13 mouse cellular contexts compared by ENCODE assay signal in genomic region chr12:86102686-86103085, GRCm38 (mm10). TPM values are rescaled to one million over a fixed set of nuclear protein-coding genes. Genes with fewer than 3 reads are reported as not detected.
DNase-seq lines count a peak whose midpoint lies in the region; ATAC-seq and TF ChIP-seq lines count a peak whose summit lies in the region.
"Had no signal": no experiment of that assay in that cellular context is flagged by ENCODE, and none has a peak within 500 bp of the region (broad histone marks: within the 10 kb centered on the region; RNA-seq: fewer than 3 reads in every experiment).

No protein-coding gene starts in this region.

- TF ChIP-seq POLR2A in cerebellum, adult 2 months (IDR thresholded peaks at IDR 0.05; ENCODE audit: borderline replicate concordance, insufficient read depth, low read length), result no peak

- no peak overlapping the region for H3K4me2 ChIP-seq in heart, embryonic 11.5 days
- no peak overlapping the region for H3K4me2 ChIP-seq in intestine, embryonic 14.5 days (ENCODE audit: low read length)
- no peak overlapping the region for H3K4me2 ChIP-seq in intestine, postnatal 0 days (replicated peaks; ENCODE audit: low read depth)
- H3K4me2 ChIP-seq in midbrain, embryonic 13.5 days (replicated peaks), result no peak overlapping the region
- H3K4me2 ChIP-seq in midbrain, embryonic 15.5 days, result no peak overlapping the region
- H3K4me2 ChIP-seq: lung, embryonic 15.5 days had no signal

- peaks cover 47% of the 10 kb centered on the region for H3K4me1 ChIP-seq in heart, embryonic 11.5 days (ENCODE audit: control insufficient read depth, insufficient read depth, low read length)
- peaks cover 9% of the 10 kb centered on the region; the same call in 1 of the 2 replicates for H3K4me1 ChIP-seq in intestine, embryonic 14.5 days (replicated peaks; ENCODE audit: control insufficient read depth, insufficient read depth, low read length)
- H3K4me1 ChIP-seq in intestine, postnatal 0 days (replicated peaks; ENCODE audit: control insufficient read depth, insufficient read depth, low read length), result 0 out of 2 replicates have a peak, but pooled peaks cover 2% of the 10 kb centered on the region
- H3K4me1 ChIP-seq in midbrain, embryonic 13.5 days (replicated peaks), result peaks cover 23% of the 10 kb centered on the region
- H3K4me1 ChIP-seq in midbrain, embryonic 15.5 days, result peaks cover 17% of the 10 kb centered on the region
- H3K4me1 ChIP-seq in cerebellum, adult 2 months (ENCODE audit: control insufficient read depth, insufficient read depth, low read length), result no peaks in the 10 kb centered on the region

- no peaks in the 10 kb centered on the region for H3K36me3 ChIP-seq in heart, embryonic 11.5 days (ENCODE audit: control insufficient read depth, insufficient read depth, low read length)
- no peaks in the 10 kb centered on the region for H3K36me3 ChIP-seq in intestine, embryonic 14.5 days (ENCODE audit: control insufficient read depth, insufficient read depth, low read length)
- no peaks in the 10 kb centered on the region for H3K36me3 ChIP-seq in intestine, postnatal 0 days (ENCODE audit: control insufficient read depth, insufficient read depth)
- peaks cover 10% of the 10 kb centered on the region; the same call in 1 of the 2 replicates for H3K36me3 ChIP-seq in midbrain, embryonic 13.5 days
- no peaks in the 10 kb centered on the region for H3K36me3 ChIP-seq in midbrain, embryonic 15.5 days (replicated peaks)
- H3K36me3 ChIP-seq: lung, embryonic 15.5 days had no signal

- 75% methylated on average over 8 of the region's 8 CpGs for WGBS in heart, embryonic 11.5 days (ENCODE audit: insufficient replicate concordance)
- WGBS in intestine, embryonic 14.5 days, result 77% methylated on average over 8 of the region's 8 CpGs
- WGBS in intestine, postnatal 0 days, result 70% methylated on average over 8 of the region's 8 CpGs
- whole genome bisulfite sequencing in midbrain, embryonic 13.5 days, result 72% methylated on average over 8 of the region's 8 CpGs
- WGBS in midbrain, embryonic 15.5 days, result 65% methylated on average over 8 of the region's 8 CpGs
- WGBS in cerebellum, adult 2 months, result 91% methylated on average over 8 of the region's 8 CpGs

- no peak for ATAC-seq in heart, embryonic 11.5 days (replicated peaks; ENCODE audit: insufficient number of reproducible peaks, low FRiP score, low TSS enrichment)
- ATAC-seq in intestine, embryonic 14.5 days (replicated peaks; ENCODE audit: low FRiP score, low TSS enrichment, low read depth), result 0 out of 2 replicates have a peak, but pooled peaks have one; percentile 20
- ATAC-seq in intestine, postnatal 0 days, result no peak
- no peak for ATAC-seq in midbrain, embryonic 13.5 days
- ATAC-seq in midbrain, embryonic 15.5 days (replicated peaks), result no peak
- ATAC-seq: inflammation-experienced regulatory T-cells, adult 6 months; Patski had no signal

- no peaks in the 10 kb centered on the region for H3K27me3 ChIP-seq in heart, embryonic 11.5 days (ENCODE audit: control insufficient read depth, insufficient read depth, low read length)
- no peaks in the 10 kb centered on the region for H3K27me3 ChIP-seq in intestine, embryonic 14.5 days (replicated peaks; ENCODE audit: control insufficient read depth, insufficient read depth, low read length)
- no peaks in the 10 kb centered on the region for H3K27me3 ChIP-seq in intestine, postnatal 0 days (replicated peaks; ENCODE audit: control insufficient read depth, insufficient read depth, low read length)
- no peaks in the 10 kb centered on the region for H3K27me3 ChIP-seq in midbrain, embryonic 13.5 days
- H3K27me3 ChIP-seq in midbrain, embryonic 15.5 days (replicated peaks), result no peaks in the 10 kb centered on the region
- no peaks in the 10 kb centered on the region for H3K27me3 ChIP-seq in cerebellum, adult 2 months (ENCODE audit: control insufficient read depth, insufficient read depth, low read length)
- H3K27me3 ChIP-seq: lung, embryonic 15.5 days; Patski had no signal

- H3K9ac ChIP-seq in heart, embryonic 11.5 days (ENCODE audit: low read depth, low read length), result no peak overlapping the region
- H3K9ac ChIP-seq in intestine, embryonic 14.5 days (ENCODE audit: low read length), result no peak overlapping the region
- H3K9ac ChIP-seq in intestine, postnatal 0 days (ENCODE audit: low read depth, low read length), result no peak overlapping the region
- no peak overlapping the region; the same call in 1 of the 2 replicates for H3K9ac ChIP-seq in midbrain, embryonic 13.5 days (replicated peaks)
- H3K9ac ChIP-seq in midbrain, embryonic 15.5 days, result no peak overlapping the region
- H3K9ac ChIP-seq: lung, embryonic 15.5 days had no signal

- no peak overlapping the region for H3K4me3 ChIP-seq in heart, embryonic 11.5 days (ENCODE audit: low read depth, low read length)
- H3K4me3 ChIP-seq in intestine, embryonic 14.5 days (ENCODE audit: low read depth, low read length), result no peak overlapping the region
- no peak overlapping the region for H3K4me3 ChIP-seq in intestine, postnatal 0 days (ENCODE audit: low read depth, low read length)
- H3K4me3 ChIP-seq in midbrain, embryonic 13.5 days (replicated peaks), result no peak overlapping the region
- H3K4me3 ChIP-seq in midbrain, embryonic 15.5 days, result no peak overlapping the region
- no peak overlapping the region for H3K4me3 ChIP-seq in cerebellum, adult 2 months (replicated peaks; ENCODE audit: insufficient read depth, low read depth, low read length)
- H3K4me3 ChIP-seq: lung, embryonic 15.5 days had no signal

- no peak for DNase-seq in heart, postnatal 4 days
- no peak for DNase-seq in intestine, embryonic 14.5 days (ENCODE audit: low spot score)
- no peak for DNase-seq in cerebellum, adult 2 months
- no peak for DNase-seq in layer of hippocampus, adult 9-11 months
- DNase-seq: right cerebral cortex, postnatal 14 days had no signal

- peak overlapping the region; percentile 97; the same call in 1 of the 2 replicates for H3K27ac ChIP-seq in heart, embryonic 11.5 days (ENCODE audit: low read depth, low read length)
- H3K27ac ChIP-seq in intestine, embryonic 14.5 days (ENCODE audit: low read depth), result no peak overlapping the region
- no peak overlapping the region for H3K27ac ChIP-seq in intestine, postnatal 0 days (ENCODE audit: low read depth, low read length)
- peak overlapping the region; percentile 30; the same call in 1 of the 2 replicates for H3K27ac ChIP-seq in midbrain, embryonic 13.5 days
- no peak overlapping the region for H3K27ac ChIP-seq in midbrain, embryonic 15.5 days
- H3K27ac ChIP-seq in cerebellum, adult 2 months (ENCODE audit: insufficient read depth, low read length), result no peak overlapping the region; the same call in 1 of the 2 replicates

- no peak for TF ChIP-seq CTCF in intestine, postnatal 0 days (IDR thresholded peaks at IDR 0.05; ENCODE audit: low read depth)
- TF ChIP-seq CTCF in cerebellum, adult 2 months (IDR thresholded peaks at IDR 0.05; ENCODE audit: borderline replicate concordance, insufficient read depth, low read depth, low read length), result no peak

- no peaks in the 10 kb centered on the region for H3K9me3 ChIP-seq in heart, embryonic 11.5 days (replicated peaks; ENCODE audit: control insufficient read depth, low read length)
- H3K9me3 ChIP-seq in intestine, embryonic 14.5 days (ENCODE audit: control insufficient read depth, low read length), result no peaks in the 10 kb centered on the region
- no peaks in the 10 kb centered on the region for H3K9me3 ChIP-seq in intestine, postnatal 0 days (ENCODE audit: control insufficient read depth)
- no peaks in the 10 kb centered on the region for H3K9me3 ChIP-seq in midbrain, embryonic 13.5 days
- no peaks in the 10 kb centered on the region for H3K9me3 ChIP-seq in midbrain, embryonic 15.5 days
- H3K9me3 ChIP-seq: lung, embryonic 15.5 days had no signal

RNA-seq across cellular contexts. Expression of gene Ift43, which starts 20.3 kb away (rescaled TPM):
- polyA plus RNA-seq in heart, embryonic 11.5 days (2014; fragmentation: Nextera tagmentation; extraction: Ambion mirVana), result 113 and 124 TPM in 2 replicates
- 10 to 100 TPM; 42.8 to 45.3 TPM for total RNA-seq in heart, postnatal 4 days (2021)
- polyA plus RNA-seq in intestine, embryonic 14.5 days (2014; fragmentation: Nextera tagmentation; extraction: Ambion mirVana), result 81.5 and 88.7 TPM in 2 replicates
- polyA plus RNA-seq in intestine, postnatal 0 days (2015; fragmentation: Nextera tagmentation; extraction: Ambion mirVana), result 61.0 and 65.9 TPM in 2 replicates
- 74.9 and 80.2 TPM in 2 replicates for polyA plus RNA-seq in midbrain, embryonic 13.5 days (2015; fragmentation: Nextera tagmentation; extraction: Ambion mirVana)
- polyA plus RNA-seq in midbrain, embryonic 15.5 days (2015; fragmentation: Nextera tagmentation; extraction: Ambion mirVana), result 47.3 and 47.9 TPM in 2 replicates
- 33.7 and 34.9 TPM in 2 replicates for polyA plus RNA-seq in cerebellum, adult 2 months (2012; rRNA removed)

RNA-seq across cellular contexts. Expression of gene Tgfb3, which starts 23.8 kb away (rescaled TPM):
- polyA plus RNA-seq in heart, embryonic 11.5 days (2014; fragmentation: Nextera tagmentation; extraction: Ambion mirVana), result 9.2 and 11.8 TPM in 2 replicates
- 10 to 100 TPM; 18.6 to 19.2 TPM for total RNA-seq in heart, postnatal 4 days (2021)
- 22.0 and 22.1 TPM in 2 replicates for polyA plus RNA-seq in intestine, embryonic 14.5 days (2014; fragmentation: Nextera tagmentation; extraction: Ambion mirVana)
- polyA plus RNA-seq in intestine, postnatal 0 days (2015; fragmentation: Nextera tagmentation; extraction: Ambion mirVana), result 8.5 and 9.2 TPM in 2 replicates
- 2.7 and 3.4 TPM in 2 replicates for polyA plus RNA-seq in midbrain, embryonic 13.5 days (2015; fragmentation: Nextera tagmentation; extraction: Ambion mirVana)
- 3.5 and 4.7 TPM in 2 replicates for polyA plus RNA-seq in midbrain, embryonic 15.5 days (2015; fragmentation: Nextera tagmentation; extraction: Ambion mirVana)
- polyA plus RNA-seq in cerebellum, adult 2 months (2012; rRNA removed), result 15.2 and 15.7 TPM in 2 replicates
- total RNA-seq: megakaryocyte, adult 5-6 weeks had no signal

Comparison
In these comparisons a context has a peak if more than half of its experiments do, and no peak if none do; other contexts are left out.
1. H3K27ac ChIP-seq: peak in heart, embryonic 11.5 days (single experiment) and midbrain, embryonic 13.5 days (single experiment); none in intestine, embryonic 14.5 days (single experiment), intestine, postnatal 0 days (single experiment), midbrain, embryonic 15.5 days (single experiment) and cerebellum, adult 2 months (single experiment).